Mouse (Mus musculus) hindbrain, embryonic 16.5 days (tissue): ENCODE results near the gene Ilf3. TPM values are rescaled to one million over a fixed set of nuclear protein-coding genes. Genes with fewer than 3 reads are reported as not detected.

Experiments
- ATAC-seq: fragments of 200-750 bp; cut with Nextera tagmentation; 2 replicates; pipeline ENCODE4 v1.8.0; 2017; ENCODE audit warnings: moderate TSS enrichment, moderate library complexity
- H3K27ac ChIP-seq: fragments of 300-500 bp; sonication (generic); 2 replicates; pipeline ENCODE4 v1.5.1; 2014; ENCODE audit warnings: low read depth, mild to moderate bottlenecking, control low read depth, low read length, moderate library complexity
- H3K27me3 ChIP-seq: fragments of 300-500 bp; sonication (generic); replicated peaks from 2 replicates; pipeline ENCODE4 v1.6.1; 2014; ENCODE audit warnings: low read length; ENCODE audit not compliant: control insufficient read depth, insufficient read depth
- H3K36me3 ChIP-seq: fragments of 300-500 bp; sonication (generic); 2 replicates; pipeline ENCODE4 v1.6.1; 2014; ENCODE audit warnings: mild to moderate bottlenecking, low read length, moderate library complexity, mixed read lengths; ENCODE audit not compliant: control insufficient read depth, insufficient read depth
- H3K4me1 ChIP-seq: fragments of 300-500 bp; sonication (generic); 2 replicates; pipeline ENCODE4 v1.6.1; 2014; ENCODE audit warnings: low read depth, low read length; ENCODE audit not compliant: control insufficient read depth, insufficient read depth
- H3K4me2 ChIP-seq: fragments of 300-500 bp; sonication (generic); 2 replicates; pipeline ENCODE4 v1.6.1; 2014; ENCODE audit warnings: mild to moderate bottlenecking, low read length, control low read depth, moderate library complexity
- H3K4me3 ChIP-seq: fragments of 300-500 bp; sonication (generic); 2 replicates; pipeline ENCODE4 v1.5.1; 2014; ENCODE audit warnings: mild to moderate bottlenecking, low read length, control low read depth, moderate library complexity
- H3K9ac ChIP-seq: fragments of 300-500 bp; sonication (generic); 2 replicates; pipeline ENCODE4 v1.6.1; 2014; ENCODE audit warnings: low read depth, mild to moderate bottlenecking, control low read depth, low read length, moderate library complexity
- H3K9me3 ChIP-seq: fragments of 300-500 bp; sonication (generic); 2 replicates; pipeline ENCODE4 v1.6.1; 2014; ENCODE audit warnings: mild to moderate bottlenecking, low read length, moderate library complexity; ENCODE audit not compliant: control insufficient read depth
- WGBS: fragments of 180-500 bp; shearing (Covaris S2); extraction: QIAGEN DNeasy Blood & Tissue Kit; methylation state at CpG from one replicate; pipeline ENCODE4 v1.1.7; 2014; 5-methylcytosine and 5-hydroxymethylcytosine counted together
- polyA plus RNA-seq: library from polyadenylated mRNA; unstranded; fragments of >200 nt; fragmentation: Nextera tagmentation; extraction: Ambion mirVana; gene quantifications from 2 replicates; pipeline ENCODE4 v1.2.1, GENCODE M21; 2015

Gene Ilf3
- polyA plus RNA-seq, 1 experiment from 2014 or later: 186 TPM

DNA sequence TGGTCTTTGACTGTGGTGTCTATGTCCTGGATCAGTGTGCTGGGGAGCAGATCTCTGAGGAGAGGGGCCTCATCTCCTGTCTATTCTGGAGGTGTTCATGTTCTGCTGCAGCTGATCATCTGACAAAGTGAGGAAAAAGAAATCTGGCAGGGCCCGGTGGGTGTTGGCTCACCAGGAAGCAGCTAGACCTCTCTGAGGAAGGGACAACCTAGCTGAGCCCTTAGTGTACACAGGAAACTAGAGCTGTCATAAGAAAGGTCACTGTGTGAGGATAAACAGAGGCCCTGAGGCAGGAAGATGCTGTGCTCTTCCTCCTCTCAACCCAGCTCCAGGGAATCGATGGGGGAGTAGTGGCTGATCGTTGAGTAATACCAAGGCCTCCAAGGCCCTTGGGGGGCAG lies 82.6 kb downstream of the Ilf3 start:
- H3K4me2 ChIP-seq: no peak overlapping the region

GRCm38 (mm10) chr9:21451391-21451790 lies 83.7 kb downstream of the Ilf3 start:
- H3K4me2 ChIP-seq: no peak overlapping the region
- no peaks in the 10 kb centered on the region for H3K9me3 ChIP-seq
- no peaks in the 10 kb centered on the region for H3K36me3 ChIP-seq
- no peak for ATAC-seq
- no peaks in the 10 kb centered on the region for H3K27me3 ChIP-seq
- H3K27ac ChIP-seq: no peak overlapping the region
- no peak overlapping the region for H3K9ac ChIP-seq
- H3K4me3 ChIP-seq: no peak overlapping the region
- peaks cover 2% of the 10 kb centered on the region; the same call in 1 of the 2 replicates for H3K4me1 ChIP-seq
- WGBS: 87% methylated on average over 8 of the region's 8 CpGs

More for the DNA sequence above, 82.6 kb downstream of the Ilf3 start:
- no peaks in the 10 kb centered on the region for H3K36me3 ChIP-seq
- H3K4me1 ChIP-seq: peaks cover 2% of the 10 kb centered on the region; the same call in 1 of the 2 replicates
- no peaks in the 10 kb centered on the region for H3K27me3 ChIP-seq
- 92% methylated on average over 3 of the region's 3 CpGs for WGBS
- H3K9ac ChIP-seq: no peak overlapping the region
- no peak overlapping the region for H3K4me3 ChIP-seq
- no peak overlapping the region for H3K27ac ChIP-seq
- H3K9me3 ChIP-seq: no peaks in the 10 kb centered on the region
- no peak for ATAC-seq

DNA sequence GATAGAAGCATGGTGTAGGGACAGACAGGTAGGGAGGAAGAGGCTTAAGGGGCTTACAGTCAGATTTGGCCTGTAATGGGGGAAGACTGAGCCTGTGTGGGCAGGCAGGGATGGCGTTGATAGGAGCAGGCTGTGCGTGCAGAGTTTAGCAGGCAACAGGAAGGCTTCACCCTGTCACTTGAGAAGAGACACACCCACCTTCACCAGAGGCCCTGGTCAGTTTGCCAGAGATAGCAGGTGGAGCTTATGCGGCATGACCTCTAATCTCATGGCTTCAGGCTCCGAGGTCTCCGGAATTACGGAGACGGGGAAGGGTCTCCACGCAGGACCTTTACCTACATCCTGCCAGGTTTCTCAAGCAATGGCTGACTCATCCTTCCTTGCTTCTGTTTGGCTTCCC lies 84.2 kb downstream of the Ilf3 start:
- Histone ChIP-seq H3K27ac (no peak overlapping the region), H3K9me3 (no peaks in the 10 kb centered on the region), H3K9ac (no peak overlapping the region), H3K4me3 (no peak overlapping the region), H3K27me3 (no peaks in the 10 kb centered on the region), H3K36me3 (no peaks in the 10 kb centered on the region), H3K4me2 (no peak overlapping the region), H3K4me1 (peaks cover 2% of the 10 kb centered on the region; the same call in 1 of the 2 replicates)
- WGBS: 88% methylated on average over 8 of the region's 8 CpGs
- ATAC-seq: no peak

DNA sequence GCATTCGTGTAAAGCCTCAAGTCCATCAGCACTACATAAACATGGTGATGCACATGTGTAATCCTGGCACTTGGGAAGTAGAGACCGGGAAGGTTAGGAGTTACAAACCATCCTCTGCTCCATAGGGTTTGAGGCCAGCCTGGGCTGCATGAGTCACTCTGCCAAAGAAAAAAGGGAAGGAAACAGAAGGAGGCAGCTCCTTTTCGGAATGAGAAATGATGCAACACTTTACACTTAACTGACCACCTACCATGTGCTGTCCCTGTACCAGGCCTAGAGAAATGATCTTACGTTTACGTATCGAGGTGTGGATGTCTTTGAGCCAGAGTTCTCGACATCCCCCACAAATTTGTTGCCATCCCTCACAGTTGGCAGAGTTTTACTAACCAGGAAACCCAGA lies 85.3 kb downstream of the Ilf3 start:
- H3K9me3 ChIP-seq: no peaks in the 10 kb centered on the region
- no peak overlapping the region for H3K9ac ChIP-seq
- no peak overlapping the region for H3K4me3 ChIP-seq
- H3K4me1 ChIP-seq: peaks cover 2% of the 10 kb centered on the region; the same call in 1 of the 2 replicates
- WGBS: 92% methylated on average over 7 of the region's 7 CpGs
- no peak overlapping the region for H3K4me2 ChIP-seq
- no peaks in the 10 kb centered on the region for H3K36me3 ChIP-seq
- no peak for ATAC-seq
- no peaks in the 10 kb centered on the region for H3K27me3 ChIP-seq
- H3K27ac ChIP-seq: no peak overlapping the region

GRCm38 (mm10) chr9:21453459-21453858 lies 85.8 kb downstream of the Ilf3 start:
- H3K36me3 ChIP-seq: no peaks in the 10 kb centered on the region
- no peak overlapping the region for H3K27ac ChIP-seq
- H3K4me2 ChIP-seq: no peak overlapping the region
- ATAC-seq: no peak
- H3K27me3 ChIP-seq: no peaks in the 10 kb centered on the region
- H3K9ac ChIP-seq: no peak overlapping the region
- no peak overlapping the region for H3K4me3 ChIP-seq
- H3K9me3 ChIP-seq: no peaks in the 10 kb centered on the region
- WGBS: 77% methylated on average over 2 of the region's 2 CpGs
- peaks cover 2% of the 10 kb centered on the region; the same call in 1 of the 2 replicates for H3K4me1 ChIP-seq

DNA sequence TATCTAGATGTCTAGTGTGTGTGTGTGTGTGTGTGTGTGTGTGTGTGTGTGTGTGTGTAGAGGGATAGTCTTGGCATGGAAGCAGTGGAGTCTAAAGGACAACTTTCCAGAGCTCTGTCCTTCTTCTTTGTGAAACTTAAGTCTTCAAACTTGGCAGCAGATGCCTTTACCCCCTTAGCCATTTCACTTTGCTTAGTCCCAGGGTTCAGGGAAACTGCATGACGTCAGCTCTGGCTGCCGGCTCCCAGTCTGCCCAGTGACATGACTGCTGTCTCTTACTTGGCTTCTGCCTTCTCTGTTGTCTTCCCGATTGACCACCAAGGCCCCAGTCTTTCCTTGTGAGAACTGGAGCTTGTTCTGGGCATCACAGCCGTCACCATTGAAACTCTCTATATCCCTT lies 86.9 kb downstream of the Ilf3 start:
- Histone ChIP-seq H3K9ac (no peak overlapping the region), H3K27ac (no peak overlapping the region), H3K27me3 (no peaks in the 10 kb centered on the region), H3K4me3 (no peak overlapping the region), H3K36me3 (no peaks in the 10 kb centered on the region), H3K9me3 (no peaks in the 10 kb centered on the region), H3K4me1 (peaks cover 2% of the 10 kb centered on the region; the same call in 1 of the 2 replicates), H3K4me2 (no peak overlapping the region)
- ATAC-seq: no peak
- 79% methylated on average over 4 of the region's 4 CpGs for WGBS

Other genes starting within 250 kb of the Ilf3 start
- 9.5 and 10.5 TPM in 2 replicates for gene Tyk2, start 236.6 kb upstream of the Ilf3 start, polyA plus RNA-seq
- 204 and 211 TPM in 2 replicates for gene Cdc37, start 217.9 kb upstream of the Ilf3 start, polyA plus RNA-seq
- gene Pde4a, start 202.2 kb upstream of the Ilf3 start, polyA plus RNA-seq: 47.7 and 50.5 TPM in 2 replicates
- 71.5 and 72.0 TPM in 2 replicates for gene Keap1, start 128.5 kb upstream of the Ilf3 start, polyA plus RNA-seq
- 5.5 and 5.7 TPM in 2 replicates for gene S1pr5, start 119.4 kb upstream of the Ilf3 start, polyA plus RNA-seq
- gene Atg4d, start 102.6 kb upstream of the Ilf3 start, polyA plus RNA-seq: 52.6 and 52.8 TPM in 2 replicates
- 14.5 and 16.8 TPM in 2 replicates for gene Kri1, start 79.9 kb upstream of the Ilf3 start, polyA plus RNA-seq
- gene Cdkn2d, start 76.5 kb upstream of the Ilf3 start, polyA plus RNA-seq: 121 and 138 TPM in 2 replicates
- gene Ap1m2, start 55.5 kb upstream of the Ilf3 start, polyA plus RNA-seq: 2.8 and 2.9 TPM in 2 replicates
- 63.9 and 78.0 TPM in 2 replicates for gene Slc44a2, start 47.2 kb upstream of the Ilf3 start, polyA plus RNA-seq
- gene Qtrt1, start 44.0 kb downstream of the Ilf3 start, polyA plus RNA-seq: 50.3 and 53.7 TPM in 2 replicates
- gene Dnm2, start 57.0 kb downstream of the Ilf3 start, polyA plus RNA-seq: 61.9 and 69.2 TPM in 2 replicates
- gene Tmed1, start 142.4 kb downstream of the Ilf3 start, polyA plus RNA-seq: 64.3 and 66.8 TPM in 2 replicates
- gene AB124611, start 158.3 kb downstream of the Ilf3 start, polyA plus RNA-seq: 1.6 and 2.5 TPM in 2 replicates
- 15.8 and 25.4 TPM in 2 replicates for gene Carm1, start 179.0 kb downstream of the Ilf3 start, polyA plus RNA-seq
- 51.8 and 53.4 TPM in 2 replicates for gene Timm29, start 224.9 kb downstream of the Ilf3 start, polyA plus RNA-seq
- 25.6 and 26.1 TPM in 2 replicates for gene Yipf2, start 225.0 kb downstream of the Ilf3 start, polyA plus RNA-seq
- gene Smarca4, start 248.3 kb downstream of the Ilf3 start, polyA plus RNA-seq: 109 and 130 TPM in 2 replicates